Mouse (Mus musculus) ES-E14 (cell line): Measurements from ENCODE around the gene Pomgnt1.

Source experiments
- CHD2 ChIP-seq: IDR thresholded peaks from 2 replicates; pipeline ENCODE4 v1.6.1; 2014; ENCODE audit warnings: mild to moderate bottlenecking, low read depth, low read length, inconsistent platforms
- MAFK ChIP-seq: IDR thresholded peaks from 2 replicates; pipeline ENCODE4 v1.6.1; 2014; ENCODE audit warnings: mild to moderate bottlenecking, low read depth, low read length, inconsistent platforms; ENCODE audit not compliant: insufficient read depth
- ZNF384 ChIP-seq: IDR thresholded peaks from 2 replicates; pipeline ENCODE4 v1.6.1; 2012; ENCODE audit warnings: low read depth, low read length, inconsistent platforms

DNA sequence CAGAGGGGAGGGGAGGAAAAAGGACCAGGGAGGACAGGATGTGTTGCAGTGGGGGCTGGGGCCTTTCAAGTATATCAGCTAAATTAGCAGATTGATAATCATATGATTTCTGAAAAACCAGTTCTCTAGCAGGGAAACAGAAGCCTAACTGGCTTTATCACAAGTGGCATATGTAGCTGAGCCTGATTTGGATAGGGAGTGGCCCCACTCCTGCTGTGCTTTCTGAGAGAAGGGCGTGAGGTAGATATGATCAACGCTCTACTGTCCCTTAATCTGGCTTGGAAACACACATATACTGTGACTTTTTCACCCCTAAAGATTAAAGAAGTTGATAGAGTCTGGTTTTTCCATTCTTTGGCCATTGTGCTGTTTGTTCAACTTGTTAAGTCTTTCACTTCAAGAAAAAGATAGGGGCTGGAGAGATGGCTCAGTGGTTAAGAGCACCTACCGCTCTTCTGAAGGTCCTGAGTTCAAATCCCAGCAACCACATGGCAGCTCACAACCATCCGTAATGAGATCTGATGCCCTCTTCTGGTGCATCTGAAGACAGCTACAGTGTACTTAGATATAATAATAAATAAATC lies 2.3 kb downstream of the Pomgnt1 start:
- TF ChIP-seq ZNF384 (no peak), CHD2 (no peak), MAFK (no peak)
